Mouse (Mus musculus) gastrocnemius, adult 2 months (tissue): ENCODE measurements at regions not wholly inside any gene's neighbourhood (a gene's known extent, or its start where the extent isn't known, plus 50 kb on each side); places are given as distances from the start of the nearest gene placed in this dataset.

Experiments
- DNase-seq: peaks from one replicate; pipeline ENCODE4 v3.0.0; 2022
- H3K27ac ChIP-seq: fragments of 200-600 bp; 2 replicates; pipeline ENCODE4 v1.8.1; 2022; ENCODE audit warnings: mild to moderate bottlenecking
- H3K4me3 ChIP-seq: fragments of 200-600 bp; 2 replicates; pipeline ENCODE4 v1.8.1; 2022; ENCODE audit warnings: mild to moderate bottlenecking, moderate library complexity
- CTCF ChIP-seq: fragments of 200-600 bp; IDR thresholded peaks from 2 replicates; pipeline ENCODE4 v1.8.1; 2022; ENCODE audit warnings: antibody characterized with exemption, mild to moderate bottlenecking, moderate library complexity
- intact Hi-C: fragments of 180-260 bp; cut with DNase I; formaldehyde crosslinking; loops from one replicate; pipeline ENCODE4 v1.15.1; 2025

- Histone ChIP-seq H3K27ac (peak overlapping the region; percentile 9), H3K4me3 (no peak overlapping the region)
- TF ChIP-seq CTCF, result no peak
- peak; percentile 61 for DNase-seq
- intact Hi-C loops, result no loop called here
Measured at GRCm38 (mm10) chr5:17247732-17248606, 125.0 kb upstream of the Speer4f2 start.

- no peak for DNase-seq
- no peak for TF ChIP-seq CTCF
- H3K27ac ChIP-seq, result peak overlapping the region; percentile 46; the same call in 1 of the 2 replicates
- intact Hi-C loops, result no loop called here
- H3K4me3 ChIP-seq, result no peak overlapping the region
Measured at GRCm38 (mm10) chr5:17260541-17261325, 112.2 kb upstream of the Speer4f2 start.

GRCm38 (mm10) chr5:17262126-17262525 lies 110.9 kb upstream of the Speer4f2 start:
- peak overlapping the region; percentile 64 for H3K27ac ChIP-seq
- no peak for TF ChIP-seq CTCF
- peak; percentile 41 for DNase-seq
- H3K4me3 ChIP-seq, result no peak overlapping the region
- intact Hi-C loops, result no loop called here

- Histone ChIP-seq H3K27ac (no peak overlapping the region), H3K4me3 (no peak overlapping the region)
- TF ChIP-seq CTCF, result no peak
- no peak for DNase-seq
- intact Hi-C loops, result no loop called here
Measured at GRCm38 (mm10) chr5:17271153-17271552, 101.8 kb upstream of the Speer4f2 start.

- no peak for DNase-seq
- intact Hi-C loops, result no loop called here
- Histone ChIP-seq H3K27ac (no peak overlapping the region), H3K4me3 (no peak overlapping the region)
- TF ChIP-seq CTCF, result no peak
Measured at GRCm38 (mm10) chr5:17271722-17272479, 101.1 kb upstream of the Speer4f2 start.

GRCm38 (mm10) chr5:17275346-17275745 lies 97.6 kb upstream of the Speer4f2 start:
- intact Hi-C loops, result no loop called here
- DNase-seq, result no peak
- no peak overlapping the region for H3K4me3 ChIP-seq
- no peak overlapping the region for H3K27ac ChIP-seq
- TF ChIP-seq CTCF, result no peak

- DNase-seq, result no peak
- intact Hi-C loops, result no loop called here
- no peak for TF ChIP-seq CTCF
- Histone ChIP-seq H3K4me3 (no peak overlapping the region), H3K27ac (no peak overlapping the region)
Measured at GRCm38 (mm10) chr5:17276782-17277578, 96.0 kb upstream of the Speer4f2 start.

- DNase-seq, result no peak
Measured at GRCm38 (mm10) chr5:17280203-17280602, 92.8 kb upstream of the Speer4f2 start.

GRCm38 (mm10) chr5:17280951-17281350 lies 92.0 kb upstream of the Speer4f2 start:
- no peak for DNase-seq
- no peak for TF ChIP-seq CTCF
- Histone ChIP-seq H3K4me3 (no peak overlapping the region), H3K27ac (no peak overlapping the region)
- intact Hi-C loops, result no loop called here

More at GRCm38 (mm10) chr5:17280203-17280602, 92.8 kb upstream of the Speer4f2 start:
- intact Hi-C loops, result no loop called here
- no peak overlapping the region for H3K27ac ChIP-seq
- TF ChIP-seq CTCF, result no peak
- H3K4me3 ChIP-seq, result no peak overlapping the region

GRCm38 (mm10) chr5:17289028-17289427 lies 84.0 kb upstream of the Speer4f2 start:
- H3K27ac ChIP-seq, result no peak overlapping the region
- DNase-seq, result no peak

GRCm38 (mm10) chr5:17292559-17292958 lies 80.4 kb upstream of the Speer4f2 start:
- intact Hi-C loops, result no loop called here
- no peak overlapping the region for H3K27ac ChIP-seq
- no peak overlapping the region for H3K4me3 ChIP-seq
- DNase-seq, result no peak
- TF ChIP-seq CTCF, result no peak

More at GRCm38 (mm10) chr5:17289028-17289427, 84.0 kb upstream of the Speer4f2 start:
- intact Hi-C loops, result no loop called here
- no peak overlapping the region for H3K4me3 ChIP-seq
- no peak for TF ChIP-seq CTCF

- DNase-seq, result no peak
- Histone ChIP-seq H3K27ac (no peak overlapping the region), H3K4me3 (no peak overlapping the region)
- intact Hi-C loops, result no loop called here
- no peak for TF ChIP-seq CTCF
Measured at GRCm38 (mm10) chr5:17296571-17297035, 76.4 kb upstream of the Speer4f2 start.
